Mouse (Mus musculus): ENCODE measurements around the gene Coa6.

Coa6 gene

DNA sequence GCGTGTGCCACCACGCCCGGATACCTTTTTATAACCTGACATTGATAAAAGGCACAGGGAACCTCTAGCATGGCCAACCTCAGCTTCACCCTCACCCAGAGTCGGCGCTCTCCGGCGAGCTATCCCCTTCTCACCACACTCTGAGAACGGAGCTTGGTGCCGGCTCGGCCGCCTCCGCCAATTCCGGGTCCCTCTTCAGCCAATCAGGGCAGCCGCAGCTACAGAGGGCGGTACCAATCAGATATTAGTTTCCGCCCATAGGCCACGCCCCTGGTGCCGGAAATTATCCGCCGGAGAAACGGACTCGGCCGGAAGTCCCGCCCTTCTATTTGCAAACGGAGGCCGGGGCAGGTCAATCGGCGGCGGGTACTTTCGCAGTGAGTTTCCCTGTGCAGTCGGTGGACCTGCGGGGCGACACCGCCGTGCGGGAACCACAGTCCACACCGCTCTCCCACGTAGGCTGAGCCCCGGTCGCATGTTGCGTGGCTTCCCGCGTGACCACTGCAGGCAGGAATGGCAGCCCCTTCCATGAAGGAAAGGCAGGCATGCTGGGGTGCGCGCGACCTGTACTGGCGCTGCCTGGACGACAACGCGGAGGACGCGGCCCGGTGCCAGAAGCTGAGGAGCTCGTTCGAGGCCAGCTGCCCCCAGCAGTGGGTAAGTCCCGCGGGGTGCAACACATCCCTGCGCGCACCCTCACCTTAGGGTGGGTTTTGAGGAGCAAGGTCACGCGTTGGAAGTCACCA is at the start of gene Coa6:
Gene Coa6 (plus strand): TSS at position 342 of the 746 bp plus-strand sequence.
- DNase-seq = peak; percentile 98

GRCm38 (mm10) chr8:126379580-126379979 is 42.7 kb upstream of the Coa6 start:
- no peak for DNase-seq

- DNase-seq = no peak
These were observed 42.2 kb upstream of the Coa6 start for GRCm38 (mm10) chr8:126380141-126380540.

GRCm38 (mm10) chr8:126381299-126381698 is 41.0 kb upstream of the Coa6 start:
- DNase-seq = no peak

- DNase-seq = peak; percentile 45
These were observed 40.1 kb upstream of the Coa6 start for GRCm38 (mm10) chr8:126382216-126382615.

DNA sequence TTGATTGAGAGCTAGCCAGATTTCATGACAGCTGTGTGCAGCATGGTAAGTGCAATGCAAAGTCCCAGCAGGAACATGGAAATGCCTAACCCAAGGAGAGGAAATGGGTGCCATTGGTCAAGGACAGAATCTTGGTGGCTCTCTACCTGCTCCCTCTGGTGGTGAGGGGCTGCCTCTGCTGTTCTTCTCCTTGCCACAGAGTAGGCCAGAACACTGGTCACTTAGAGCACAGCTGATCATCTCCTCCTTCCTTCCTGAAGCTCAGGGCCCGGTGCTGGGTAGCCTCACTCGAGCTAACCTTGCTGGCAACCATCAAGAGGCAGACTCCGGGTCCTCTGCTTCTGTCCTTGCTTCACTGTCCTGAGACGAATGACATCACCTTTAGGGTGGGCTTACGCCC is 39.6 kb upstream of the Coa6 start:
- peak; percentile 61 for DNase-seq

DNA sequence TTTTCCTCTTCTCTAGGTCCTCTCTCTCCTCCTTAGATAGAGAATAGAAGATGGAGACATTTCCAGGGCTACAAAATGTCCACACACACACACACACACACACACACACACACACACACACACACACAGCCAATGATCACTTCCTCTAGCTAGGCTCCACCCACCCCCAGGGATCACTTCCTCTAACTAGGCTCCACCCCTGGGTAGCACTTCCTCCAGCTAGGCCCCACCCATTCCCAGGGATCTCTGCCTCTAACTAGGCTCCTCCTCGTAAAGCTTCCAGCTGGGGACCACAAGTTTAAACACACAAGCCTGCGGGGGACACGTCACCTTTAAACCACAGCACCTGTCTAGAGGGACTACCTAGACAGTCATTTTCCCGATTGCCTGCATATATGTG is 34.7 kb upstream of the Coa6 start:
- DNase-seq = no peak

- DNase-seq = no peak
These were observed 30.8 kb upstream of the Coa6 start for GRCm38 (mm10) chr8:126391541-126391940.

- DNase-seq = no peak
These were observed 26.9 kb upstream of the Coa6 start for GRCm38 (mm10) chr8:126395386-126395785.

DNA sequence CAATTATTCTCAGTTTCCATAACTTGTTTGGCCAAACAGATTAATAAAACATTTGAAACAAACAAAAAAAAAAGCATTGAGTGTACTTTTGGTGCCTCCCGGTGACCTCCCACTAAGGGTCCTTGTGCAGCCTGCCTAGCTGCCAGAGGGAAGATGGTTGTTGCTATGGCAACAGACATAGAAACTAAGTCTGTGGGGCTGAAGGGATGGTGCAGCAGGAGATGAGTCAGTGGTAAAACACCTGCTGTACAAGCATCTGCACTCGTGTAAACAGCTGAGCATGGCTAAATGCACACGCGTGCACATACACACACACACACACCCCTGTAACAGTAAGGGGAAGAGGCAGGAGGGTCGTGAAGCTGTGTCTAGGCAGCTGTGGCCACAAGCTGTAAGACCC is 26.4 kb upstream of the Coa6 start:
- peak; percentile 28 for DNase-seq

- no peak for DNase-seq
These were observed 24.0 kb upstream of the Coa6 start for GRCm38 (mm10) chr8:126398349-126398748.

DNA sequence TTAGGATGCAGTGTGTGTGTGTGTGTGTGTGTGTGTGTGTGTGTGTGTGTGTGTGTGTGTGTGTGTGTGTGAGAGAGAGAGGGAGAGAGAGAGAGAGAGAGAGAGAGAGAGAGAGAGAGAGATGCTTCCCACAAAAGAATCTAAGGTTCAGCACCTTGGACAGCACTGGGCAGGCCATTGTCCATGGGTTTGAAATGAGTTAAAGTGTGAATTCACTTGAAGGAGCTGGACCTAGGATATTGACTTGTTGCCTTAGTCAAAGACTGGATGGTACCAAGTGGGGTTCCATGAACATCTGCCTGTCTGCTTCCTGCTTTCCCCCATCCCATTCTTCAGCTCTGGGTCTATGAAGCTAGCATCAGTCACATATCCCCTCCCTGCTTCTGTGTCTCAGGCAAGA is 17.8 kb upstream of the Coa6 start:
- DNase-seq = peak; percentile 79

DNA sequence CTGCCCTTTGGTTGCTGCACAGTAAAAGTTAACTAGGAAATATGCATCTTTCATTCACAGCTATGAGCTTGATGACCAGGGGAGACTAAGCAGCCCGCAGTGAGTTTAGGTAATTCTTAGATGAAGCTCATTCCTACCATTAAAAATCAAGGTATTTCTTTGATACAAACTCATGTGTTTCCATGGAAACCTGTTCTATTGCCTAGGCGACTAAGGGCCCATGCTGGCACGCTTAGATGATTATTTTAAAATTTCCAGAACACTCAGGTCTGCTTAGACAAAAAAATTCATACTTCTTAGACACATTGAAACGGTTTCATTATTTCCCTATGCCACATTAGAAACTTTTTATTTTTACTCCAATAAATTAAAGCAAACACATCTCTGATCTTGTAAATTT is 17.3 kb upstream of the Coa6 start:
- DNase-seq = no peak

DNA sequence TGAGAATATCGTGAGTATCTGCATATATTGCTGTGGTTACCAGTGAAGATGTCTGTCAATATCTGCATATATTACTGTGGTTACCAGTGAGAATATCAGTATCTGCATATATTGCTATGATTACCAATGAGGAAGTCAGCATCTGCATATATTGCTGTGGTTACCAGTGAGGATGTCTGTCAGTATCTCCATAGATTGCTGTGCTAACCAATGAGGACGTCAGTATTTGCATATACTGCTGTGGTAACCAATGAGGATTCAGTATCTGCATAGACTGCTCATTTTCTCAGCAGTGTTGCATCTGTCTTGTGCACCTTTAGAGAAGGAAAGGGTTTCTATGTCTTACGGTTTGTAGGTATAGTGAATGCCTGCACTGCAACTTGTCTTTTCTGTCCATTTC is 1.5 kb upstream of the Coa6 start:
- DNase-seq = no peak

DNA sequence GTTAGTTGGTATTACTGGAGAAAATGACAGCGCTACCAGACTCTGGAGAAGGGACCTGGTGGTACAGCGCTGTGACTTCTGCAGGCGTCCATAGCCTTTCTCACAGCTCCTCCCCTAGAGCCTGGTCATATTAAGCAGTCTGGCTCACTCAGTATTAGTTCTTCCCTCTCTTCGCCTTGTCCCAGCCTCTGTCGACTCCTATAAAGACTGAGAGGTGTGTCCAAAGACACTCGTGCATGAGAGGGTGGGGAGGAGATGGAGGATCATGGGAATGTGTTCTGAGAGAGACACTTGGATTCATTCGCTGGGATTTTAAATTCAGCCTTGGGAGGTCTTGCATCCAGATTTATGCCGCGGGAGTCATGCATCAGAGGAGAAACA is 595 bp downstream of the Coa6 start:
- DNase-seq = peak; percentile 9

DNA sequence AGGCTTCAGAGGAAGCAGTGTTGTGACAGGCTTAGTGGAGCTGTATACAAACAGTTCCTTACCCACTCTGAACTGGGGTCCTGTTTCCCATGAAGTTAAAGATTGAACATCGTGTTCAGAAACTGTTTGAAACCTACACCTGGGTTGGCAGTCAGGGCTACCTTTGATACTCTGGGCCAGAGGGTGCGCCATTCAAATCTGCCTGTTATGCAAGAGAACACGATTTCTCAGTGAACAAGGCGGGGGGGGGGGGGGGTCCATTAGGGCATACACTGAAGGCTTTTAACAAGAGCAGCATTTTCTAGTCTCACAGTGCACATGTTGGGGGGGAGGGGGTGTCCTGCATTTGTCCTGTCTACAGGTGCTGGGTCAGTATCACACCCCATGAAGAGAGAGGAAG is 1.8 kb downstream of the Coa6 start:
- no peak for DNase-seq

DNA sequence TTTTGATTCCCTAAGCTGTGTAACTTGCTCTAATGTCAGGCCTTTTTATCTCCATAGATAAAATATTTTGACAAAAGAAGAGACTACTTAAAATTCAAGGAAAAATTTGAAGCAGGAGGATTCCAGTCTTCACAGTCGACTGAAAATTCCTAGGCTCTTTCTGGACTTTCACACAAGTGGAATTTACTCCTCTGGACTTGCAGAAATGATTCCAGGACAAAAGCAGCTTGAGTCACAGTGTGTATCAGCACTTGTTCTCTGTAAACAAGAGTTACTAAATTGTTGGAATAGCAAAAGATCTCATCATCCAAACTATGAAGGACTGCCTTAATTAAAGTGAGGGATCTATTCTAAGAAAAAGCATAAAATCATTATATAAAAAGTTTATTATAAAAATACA is 2.6 kb downstream of the Coa6 start:
- DNase-seq = no peak

- DNase-seq = no peak
These were observed 7.3 kb downstream of the Coa6 start for GRCm38 (mm10) chr8:126429635-126430034.

DNA sequence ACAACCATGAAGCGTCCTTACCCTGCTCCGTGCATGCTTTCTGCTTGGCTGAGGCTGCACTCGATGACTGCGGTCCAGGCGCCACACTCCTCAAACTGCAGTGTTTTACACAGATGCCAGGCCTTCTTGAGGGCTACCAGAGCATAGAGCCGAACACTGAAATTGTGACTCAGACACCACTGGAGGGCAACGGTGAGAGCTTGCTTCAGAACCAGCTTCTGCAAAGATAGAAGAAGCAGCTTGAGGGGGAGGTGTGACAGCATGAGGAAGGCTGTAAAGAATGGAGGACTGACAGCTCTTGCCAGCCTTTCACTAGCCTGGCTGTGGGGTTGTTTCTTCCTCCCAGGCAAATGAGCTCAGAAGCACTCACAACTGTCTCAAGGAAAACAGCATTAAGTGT is 11.5 kb downstream of the Coa6 start:
- peak; percentile 21 for DNase-seq

GRCm38 (mm10) chr8:126438937-126439336 is 16.6 kb downstream of the Coa6 start:
- DNase-seq = peak; percentile 7

- no peak for DNase-seq
These were observed 28.8 kb downstream of the Coa6 start for GRCm38 (mm10) chr8:126451158-126451557.

- DNase-seq = peak; percentile 46
These were observed 33.1 kb downstream of the Coa6 start for GRCm38 (mm10) chr8:126455383-126455782.

DNA sequence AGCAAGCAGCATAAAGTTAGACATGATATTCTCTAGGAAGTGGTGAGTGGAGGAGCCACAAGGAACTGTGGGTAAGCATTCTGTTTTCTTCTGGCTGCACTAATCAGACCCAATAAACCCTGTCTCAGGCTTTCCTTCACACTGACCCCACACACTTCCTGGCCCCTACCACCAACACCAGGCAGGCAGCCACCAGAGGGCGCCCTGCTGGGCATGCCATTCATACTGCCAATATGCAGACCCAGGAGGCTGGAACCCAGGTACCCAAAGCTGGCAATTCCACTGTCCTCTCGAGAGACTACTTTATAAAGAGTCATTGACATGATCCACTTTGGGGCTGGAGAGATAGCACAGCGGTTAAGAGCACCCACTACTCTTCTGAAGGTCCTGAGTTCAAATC is 38.0 kb downstream of the Coa6 start:
- DNase-seq = peak; percentile 36

- no peak for DNase-seq
These were observed 39.4 kb downstream of the Coa6 start for GRCm38 (mm10) chr8:126461735-126462134.

DNA sequence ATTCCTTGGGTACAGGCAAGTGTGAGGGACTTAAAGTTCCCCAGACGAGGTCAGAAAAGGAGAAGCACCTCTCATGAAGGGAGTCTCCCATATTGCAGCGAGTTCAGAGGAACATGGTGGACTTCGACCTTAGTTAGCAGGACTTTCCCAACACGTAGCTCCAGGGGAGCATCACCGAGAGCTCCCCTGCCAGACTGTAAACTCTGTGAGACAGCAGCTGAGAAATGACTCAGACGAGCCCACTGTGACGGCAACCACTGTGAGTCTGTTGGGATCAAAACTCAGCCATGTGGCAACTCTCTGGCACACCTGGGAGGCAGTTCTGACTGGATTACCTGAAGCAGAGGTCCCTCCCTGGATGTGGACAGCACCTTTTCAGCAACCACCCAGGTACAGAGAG is 41.8 kb downstream of the Coa6 start:
- DNase-seq = no peak
